In the genomic region with DNA sequence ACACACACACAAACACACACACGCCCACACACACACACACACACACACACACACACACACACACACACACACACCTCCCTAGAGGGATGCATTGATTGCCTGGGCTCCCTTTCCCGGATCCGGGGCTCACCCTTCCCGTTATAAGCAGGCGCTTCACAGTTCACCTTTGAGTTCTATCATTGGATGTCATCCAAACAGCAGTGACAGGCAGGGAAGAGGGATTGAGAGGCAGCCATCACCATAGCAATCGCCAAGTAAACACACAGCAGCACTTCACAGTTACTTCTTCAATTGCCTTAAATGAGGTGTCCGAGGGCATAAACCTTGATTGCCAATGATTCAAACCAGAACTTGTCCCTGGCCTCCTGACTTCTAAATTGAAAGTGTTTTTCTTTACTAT, we compare ENCODE assay signal across 34 mouse cellular contexts. TPM values are rescaled to one million over a fixed set of nuclear protein-coding genes. Genes with fewer than 3 reads are reported as not detected.
A peak's percentile ranks its signal among the peaks of the same experiment; 100 is the strongest.
DNase-seq lines count a peak whose midpoint lies in the region; ATAC-seq and TF ChIP-seq lines count a peak whose summit lies in the region.
"Had no signal": no experiment of that assay in that cellular context is flagged by ENCODE, and none has a peak within 500 bp of the region (broad histone marks: within the 10 kb centered on the region; RNA-seq: fewer than 3 reads in every experiment).

No protein-coding gene starts in this region.

- H3K27me3 ChIP-seq in lung, embryonic 14.5 days (ENCODE audit: insufficient read depth, low read length) = peaks cover 26% of the 10 kb centered on the region
- no peaks in the 10 kb centered on the region; a peak in 1 of 4 replicates for H3K27me3 ChIP-seq in MEL (ENCODE audit: control insufficient read depth in 1 of 2, insufficient read depth in 2 of 2, low read length in 2 of 2)
- peaks cover 23% of the 10 kb centered on the region for H3K27me3 ChIP-seq in intestine, postnatal 0 days (replicated peaks; ENCODE audit: control insufficient read depth, insufficient read depth, low read length)

- H3K36me3 ChIP-seq in lung, embryonic 14.5 days (ENCODE audit: insufficient read depth) = no peaks in the 10 kb centered on the region
- H3K36me3 ChIP-seq in MEL (ENCODE audit: control insufficient read depth in 1 of 2, insufficient read depth in 2 of 2, low read length in 2 of 2) = no peaks in the 10 kb centered on the region
- H3K36me3 ChIP-seq in intestine, postnatal 0 days (ENCODE audit: control insufficient read depth, insufficient read depth) = no peaks in the 10 kb centered on the region
- H3K36me3 ChIP-seq: embryonic facial prominence, embryonic 13.5 days; forebrain, embryonic 15.5 days; heart, embryonic 10.5 days; kidney, embryonic 15.5 days had no signal

- WGBS in lung, embryonic 14.5 days = 41% methylated on average over 7 of the region's 7 CpGs
- 26% methylated on average over 7 of the region's 7 CpGs for WGBS in lung, adult 2 months
- WGBS in intestine, postnatal 0 days = 31% methylated on average over 7 of the region's 7 CpGs

- H3K9ac ChIP-seq in lung, embryonic 14.5 days = no peak overlapping the region
- H3K9ac ChIP-seq in MEL (ENCODE audit: control insufficient read depth, low read depth, low read length, poor library complexity, severe bottlenecking) = no peak overlapping the region
- no peak overlapping the region for H3K9ac ChIP-seq in intestine, postnatal 0 days (ENCODE audit: low read depth, low read length)
- H3K9ac ChIP-seq: embryonic facial prominence, embryonic 13.5 days; forebrain, embryonic 15.5 days; kidney, embryonic 15.5 days had no signal

- no peak for TF ChIP-seq CTCF in lung, embryonic 14.5 days (IDR thresholded peaks at IDR 0.05; ENCODE audit: low read depth)
- no peak for TF ChIP-seq CTCF in lung, adult 2 months (IDR thresholded peaks at IDR 0.05; ENCODE audit: insufficient read depth, low read length)
- no peak for TF ChIP-seq CTCF in MEL (IDR thresholded peaks at IDR 0.05 in 2 of 3, conservative IDR thresholded peaks at IDR 0.05 in 1 of 3; ENCODE audit: control insufficient read depth in 1 of 3, insufficient read depth in 1 of 3, low read depth in 2 of 3, low read length in 3 of 3, poor library complexity in 1 of 3, severe bottlenecking in 1 of 3)
- no peak for TF ChIP-seq CTCF in intestine, postnatal 0 days (IDR thresholded peaks at IDR 0.05; ENCODE audit: low read depth)

- H3K4me2 ChIP-seq in lung, embryonic 14.5 days = no peak overlapping the region
- no peak overlapping the region for H3K4me2 ChIP-seq in intestine, postnatal 0 days (replicated peaks; ENCODE audit: low read depth)
- H3K4me2 ChIP-seq: embryonic facial prominence, embryonic 13.5 days; forebrain, embryonic 15.5 days; kidney, embryonic 15.5 days had no signal

- no peak for TF ChIP-seq EP300 in MEL (IDR thresholded peaks at IDR 0.05; ENCODE audit: low read depth in 1 of 2, low read length in 2 of 2)

- no peak overlapping the region for H3K4me3 ChIP-seq in lung, embryonic 14.5 days (ENCODE audit: low read depth, low read length)
- no peak overlapping the region for H3K4me3 ChIP-seq in lung, adult 2 months (replicated peaks; ENCODE audit: extremely low read depth, low read depth, low read length)
- no peak overlapping the region for H3K4me3 ChIP-seq in MEL (ENCODE audit: control insufficient read depth in 1 of 2, insufficient read depth in 1 of 2, low read depth in 2 of 2, low read length in 2 of 2)
- H3K4me3 ChIP-seq in intestine, postnatal 0 days (ENCODE audit: low read depth, low read length) = no peak overlapping the region
- H3K4me3 ChIP-seq: embryonic facial prominence, embryonic 13.5 days; erythroblast, embryonic 14.5 days; forebrain, embryonic 15.5 days; heart, embryonic 10.5 days; kidney, embryonic 15.5 days had no signal

- TF ChIP-seq POLR2A in lung, adult 2 months (IDR thresholded peaks at IDR 0.05; ENCODE audit: borderline replicate concordance, extremely low read depth, low read depth, low read length) = no peak
- TF ChIP-seq POLR2A in MEL (IDR thresholded peaks at IDR 0.05; ENCODE audit: control insufficient read depth in 1 of 2, insufficient read depth in 1 of 2, low read depth in 1 of 2, low read length in 2 of 2, poor library complexity in 1 of 2) = no peak

- no peaks in the 10 kb centered on the region for H3K9me3 ChIP-seq in lung, embryonic 14.5 days (ENCODE audit: low read depth, low read length)
- H3K9me3 ChIP-seq in MEL (replicated peaks; ENCODE audit: insufficient read depth, low read length) = no peaks in the 10 kb centered on the region
- H3K9me3 ChIP-seq in intestine, postnatal 0 days (ENCODE audit: control insufficient read depth) = no peaks in the 10 kb centered on the region
- H3K9me3 ChIP-seq: embryonic facial prominence, embryonic 13.5 days; forebrain, embryonic 15.5 days; heart, embryonic 10.5 days; kidney, embryonic 15.5 days had no signal

- ATAC-seq in lung, embryonic 14.5 days (ENCODE audit: insufficient read depth) = no peak
- ATAC-seq in intestine, postnatal 0 days = no peak
- ATAC-seq: forebrain, embryonic 15.5 days had no signal

- H3K79me2 ChIP-seq in MEL (ENCODE audit: control insufficient read depth, insufficient read depth, low read length, poor library complexity) = no peaks in the 10 kb centered on the region

- TF ChIP-seq RAD21 in MEL (IDR thresholded peaks at IDR 0.05; ENCODE audit: low read depth, low read length) = no peak

- H3K27ac ChIP-seq in lung, embryonic 14.5 days (ENCODE audit: low read depth) = no peak overlapping the region
- no peak overlapping the region for H3K27ac ChIP-seq in MEL (ENCODE audit: control insufficient read depth, low read depth, low read length)
- no peak overlapping the region for H3K27ac ChIP-seq in intestine, postnatal 0 days (ENCODE audit: low read depth, low read length)
- H3K27ac ChIP-seq: embryonic facial prominence, embryonic 13.5 days; forebrain, embryonic 15.5 days; heart, embryonic 10.5 days; kidney, embryonic 15.5 days had no signal

- peak; percentile 47 to 59 for DNase-seq in cerebellum, postnatal 25 days
- no peak for DNase-seq in cerebellum, adult 11 months
- peak; percentile 20 for DNase-seq in lung, embryonic 14.5 days
- DNase-seq in lung, adult 2 months = no peak
- peak; percentile 38 for DNase-seq in MEL (ENCODE audit: low read depth, low spot score)
- DNase-seq in MN1 (ENCODE audit: low spot score) = peak; percentile 95
- DNase-seq: adrenal gland, postnatal 36 days; cerebellum, adult 9-11 months; embryo, embryonic 11 days; gastrocnemius, postnatal 10 days; heart, postnatal 4 days; kidney, adult 11 months; kidney, postnatal 36 days; layer of hippocampus, postnatal 36 days; lung, adult 18-20 months; lung, postnatal 4 days; right cerebral cortex, postnatal 25 days; spleen, adult 18-20 months; thymus, postnatal 14 days had no signal

- H3K4me1 ChIP-seq in lung, embryonic 14.5 days (ENCODE audit: insufficient read depth) = no peaks in the 10 kb centered on the region
- peaks cover 4% of the 10 kb centered on the region for H3K4me1 ChIP-seq in lung, adult 2 months (ENCODE audit: control insufficient read depth, insufficient read depth, low read length)
- 0 out of 4 replicates have a peak, but pooled peaks cover 0 to 5% of the 10 kb centered on the region in 2 experiments for H3K4me1 ChIP-seq in MEL (ENCODE audit: control insufficient read depth in 1 of 2, insufficient read depth in 2 of 2, low read length in 2 of 2)
- H3K4me1 ChIP-seq in intestine, postnatal 0 days (replicated peaks; ENCODE audit: control insufficient read depth, insufficient read depth, low read length) = no peaks in the 10 kb centered on the region

TF ChIP-seq in MEL, 35 proteins besides CTCF, POLR2A, EP300 and RAD21 (continues in another document):
- TF ChIP-seq ZC3H11A (IDR thresholded peaks at IDR 0.05; ENCODE audit: low read depth, low read length) (no peak), UBTF (IDR thresholded peaks at IDR 0.05; ENCODE audit: borderline replicate concordance, insufficient read depth, low read depth, low read length) (no peak), GABPA (IDR thresholded peaks at IDR 0.05; ENCODE audit: low read depth, low read length) (no peak)

RNA-seq across cellular contexts. Expression of gene Mmp24, which starts 3.9 kb away (rescaled TPM):
- not detected in 2 replicates for polyA plus RNA-seq in lung, embryonic 14.5 days (2014; fragmentation: Nextera tagmentation; extraction: Ambion mirVana)
- 0.03 and 0.06 TPM in 2 replicates for polyA plus RNA-seq in lung, adult 2 months (2012; rRNA removed)
- 0.23 and 0.27 TPM in 2 replicates for total RNA-seq in MEL (2012; rRNA removed)
- polyA plus RNA-seq in MEL (2012; ENCODE audit: insufficient read depth in 1 of 2, insufficient read length in 2 of 2, low read depth in 1 of 2, low replicate concordance in 2 of 2, missing spikeins in 1 of 2) = under 1 TPM in 1 of 2 experiments, not detected in 1; 0.06 TPM
- polyA plus RNA-seq in intestine, postnatal 0 days (2015; fragmentation: Nextera tagmentation; extraction: Ambion mirVana) = 0.17 and 0.22 TPM in 2 replicates
- total RNA-seq: granulocyte monocyte progenitor cell, adult 5-6 weeks; liver, adult 2 months had no signal
- polyA plus RNA-seq: heart, embryonic 10.5 days; limb, embryonic 11.5 days had no signal

RNA-seq across cellular contexts. Expression of gene Procr, which starts 28.1 kb away (rescaled TPM):
- 10.4 and 10.9 TPM in 2 replicates for polyA plus RNA-seq in lung, embryonic 14.5 days (2014; fragmentation: Nextera tagmentation; extraction: Ambion mirVana)
- 3.2 and 4.5 TPM in 2 replicates for polyA plus RNA-seq in lung, adult 2 months (2012; rRNA removed)
- 0.15 TPM in 1 of 2 replicates, not detected in the other for total RNA-seq in MEL (2012; rRNA removed)
- polyA plus RNA-seq in MEL (2012; ENCODE audit: insufficient read depth in 1 of 2, insufficient read length in 2 of 2, low read depth in 1 of 2, low replicate concordance in 2 of 2, missing spikeins in 1 of 2) = not detected
- polyA plus RNA-seq in intestine, postnatal 0 days (2015; fragmentation: Nextera tagmentation; extraction: Ambion mirVana) = 8.0 and 8.3 TPM in 2 replicates
- total RNA-seq: megakaryocyte-erythroid progenitor cell, adult 5-6 weeks had no signal

RNA-seq across cellular contexts. Expression of gene BC029722, which starts 40.2 kb away (rescaled TPM):
- polyA plus RNA-seq in lung, embryonic 14.5 days (2014; fragmentation: Nextera tagmentation; extraction: Ambion mirVana) = 8.9 and 9.2 TPM in 2 replicates
- polyA plus RNA-seq in lung, adult 2 months (2012; rRNA removed) = 57.4 and 65.1 TPM in 2 replicates
- 5.9 TPM in 2 replicates for total RNA-seq in MEL (2012; rRNA removed)
- 10 to 100 TPM in 1 of 2 experiments, not detected in 1; 19.7 TPM for polyA plus RNA-seq in MEL (2012; ENCODE audit: insufficient read depth in 1 of 2, insufficient read length in 2 of 2, low read depth in 1 of 2, low replicate concordance in 2 of 2, missing spikeins in 1 of 2)
- polyA plus RNA-seq in intestine, postnatal 0 days (2015; fragmentation: Nextera tagmentation; extraction: Ambion mirVana) = 40.0 and 42.3 TPM in 2 replicates

RNA-seq across cellular contexts. Expression of gene Gm17581, which starts 43.4 kb away (rescaled TPM):
- polyA plus RNA-seq in lung, embryonic 14.5 days (2014; fragmentation: Nextera tagmentation; extraction: Ambion mirVana) = not detected in 2 replicates
- not detected in 2 replicates for polyA plus RNA-seq in lung, adult 2 months (2012; rRNA removed)
- not detected in 2 replicates for total RNA-seq in MEL (2012; rRNA removed)
- polyA plus RNA-seq in MEL (2012; ENCODE audit: insufficient read depth in 1 of 2, insufficient read length in 2 of 2, low read depth in 1 of 2, low replicate concordance in 2 of 2, missing spikeins in 1 of 2) = not detected
- not detected in 2 replicates for polyA plus RNA-seq in intestine, postnatal 0 days (2015; fragmentation: Nextera tagmentation; extraction: Ambion mirVana)
- total RNA-seq: adrenal gland, postnatal 36 days; gastrocnemius, postnatal 10 days; granulocyte monocyte progenitor cell, adult 5-6 weeks; heart, postnatal 4 days; layer of hippocampus, adult 8-10 months; layer of hippocampus, postnatal 36 days; left cerebral cortex, postnatal 10 days; liver, adult 2 months; megakaryocyte-erythroid progenitor cell, adult 5-6 weeks had no signal
- polyA plus RNA-seq: C2C12; embryonic facial prominence, embryonic 13.5 days; erythroblast, embryonic 14.5 days; forebrain, embryonic 15.5 days; heart, embryonic 10.5 days; heart, embryonic 16.5 days; kidney, embryonic 15.5 days; limb, embryonic 11.5 days; liver, adult 2 months; testis, adult 2 months had no signal

RNA-seq across cellular contexts. Expression of gene Eif6, which starts 47.7 kb away (rescaled TPM):
- 179 and 194 TPM in 2 replicates for polyA plus RNA-seq in lung, embryonic 14.5 days (2014; fragmentation: Nextera tagmentation; extraction: Ambion mirVana)
- 85.1 and 112 TPM in 2 replicates for polyA plus RNA-seq in lung, adult 2 months (2012; rRNA removed)
- total RNA-seq in MEL (2012; rRNA removed) = 318 and 349 TPM in 2 replicates
- polyA plus RNA-seq in MEL (2012; ENCODE audit: insufficient read depth in 1 of 2, insufficient read length in 2 of 2, low read depth in 1 of 2, low replicate concordance in 2 of 2, missing spikeins in 1 of 2) = 100 to 1,000 TPM in 1 of 2 experiments, not detected in 1; 408 TPM
- polyA plus RNA-seq in intestine, postnatal 0 days (2015; fragmentation: Nextera tagmentation; extraction: Ambion mirVana) = 318 and 321 TPM in 2 replicates

Comparison
In these comparisons a context has a peak if more than half of its experiments do, and no peak if none do; other contexts are left out.
1. DNase-seq: peak in cerebellum, postnatal 25 days (2 of 2), lung, embryonic 14.5 days (single experiment), MEL (single experiment) and MN1 (single experiment); none in cerebellum, adult 11 months (single experiment) and lung, adult 2 months (single experiment).